Mouse (Mus musculus) lung, postnatal 4 days (tissue): ENCODE measurements at regions not wholly inside any gene's neighbourhood (a gene's known extent, or its start where the extent isn't known, plus 50 kb on each side); places are given as distances from the start of the nearest gene placed in this dataset.

Source experiments
- DNase-seq, 2 experiments: peaks; one replicate each; pipeline ENCODE4 v3.0.0; 2021

GRCm38 (mm10) chr15:96124397-96124796 lies 162.9 kb upstream of the Arid2 start:
- DNase-seq: no peak

DNA sequence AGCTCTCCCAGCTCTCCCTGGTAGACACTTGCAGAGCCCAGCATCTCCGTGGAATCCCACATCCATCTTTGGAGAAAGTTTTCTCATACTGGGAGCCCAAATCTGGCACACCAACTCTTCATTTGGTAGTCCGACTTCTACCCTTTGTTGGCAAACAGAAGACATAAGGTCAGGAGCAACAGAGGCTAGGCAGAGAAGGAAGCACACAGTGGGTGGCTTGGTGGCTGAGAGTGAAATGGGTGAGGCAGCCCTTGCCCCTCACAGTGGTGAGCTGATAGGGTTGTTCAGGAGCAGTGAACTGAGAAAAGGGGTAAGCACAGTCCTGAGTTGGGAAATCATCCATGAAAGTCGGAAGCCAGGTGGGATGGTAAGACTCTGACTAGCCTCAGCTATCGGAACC lies 157.6 kb upstream of the Arid2 start:
- DNase-seq: no peak

DNA sequence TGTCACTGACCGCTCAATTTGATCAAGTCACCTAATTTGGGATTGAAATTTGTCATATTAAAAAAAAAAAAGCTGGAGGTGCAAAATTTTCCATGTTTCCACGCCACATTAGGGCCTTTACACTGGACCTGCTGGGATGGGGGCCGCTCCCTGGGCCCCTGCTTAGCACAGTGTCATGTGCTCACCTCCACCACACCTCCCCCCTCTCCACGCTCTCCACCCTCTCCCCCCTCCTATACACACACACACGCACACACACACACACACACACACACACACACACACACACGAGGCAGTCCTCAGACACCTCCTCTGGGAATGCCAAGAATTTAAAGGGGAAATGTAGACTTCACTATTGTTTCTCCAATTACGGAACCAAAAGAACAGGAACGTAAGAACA lies 156.8 kb upstream of the Arid2 start:
- DNase-seq: no peak

DNA sequence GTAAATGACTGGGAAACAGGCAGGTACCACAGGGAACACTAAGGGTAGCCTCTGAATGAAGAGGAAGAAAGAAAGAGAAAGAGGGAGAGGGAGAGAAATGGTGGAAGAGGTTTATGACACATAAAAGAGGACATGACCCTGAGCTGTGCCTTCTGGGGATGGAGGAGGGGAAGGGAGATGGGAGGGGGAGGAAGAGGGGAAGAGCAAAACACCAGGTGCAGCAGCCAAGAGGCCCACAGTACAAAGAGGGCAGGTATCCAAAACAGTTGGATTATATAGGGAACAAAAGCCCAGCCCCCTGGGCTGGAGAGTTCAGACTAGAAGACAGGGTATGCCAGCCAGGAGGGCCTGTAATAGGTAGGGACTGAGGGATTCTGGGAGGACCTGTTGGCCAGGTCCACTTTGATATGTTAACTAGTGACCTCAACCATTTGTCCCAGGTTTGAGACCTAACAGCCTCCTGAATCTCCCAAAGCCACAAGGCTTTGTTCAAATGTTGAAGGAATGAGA lies 155.7 kb upstream of the Arid2 start:
- DNase-seq: no peak

- peak; percentile 39 to 56 for DNase-seq
Measured at GRCm38 (mm10) chr15:96132636-96133035, 154.7 kb upstream of the Arid2 start.

DNA sequence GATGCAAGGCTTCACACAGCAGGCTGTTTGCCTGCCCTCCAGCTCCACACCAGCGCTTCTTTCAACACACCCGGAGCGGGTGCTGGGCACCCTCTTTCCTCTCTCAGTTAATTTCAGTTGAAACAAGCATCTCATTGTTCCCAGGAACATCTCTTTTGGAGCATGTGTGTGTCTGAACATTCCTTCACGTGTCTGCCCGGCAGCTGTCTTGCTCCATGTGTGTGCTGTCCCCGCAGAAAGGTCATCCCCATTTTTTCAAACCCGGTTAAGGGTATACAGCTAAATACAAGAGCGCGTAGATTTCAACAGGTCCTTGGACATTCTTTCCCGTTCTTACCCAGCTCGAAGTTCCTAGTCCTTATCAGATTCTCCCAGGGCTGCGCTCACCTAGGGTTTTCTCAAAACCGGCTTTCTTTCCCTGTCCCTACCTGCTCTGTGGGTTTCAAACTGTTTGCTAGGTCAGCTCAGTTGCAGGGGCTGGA lies 152.0 kb upstream of the Arid2 start:
- no peak for DNase-seq

GRCm38 (mm10) chr15:96135816-96136215 lies 151.5 kb upstream of the Arid2 start:
- DNase-seq: no peak

- no peak for DNase-seq
Measured at GRCm38 (mm10) chr15:96137534-96137933, 149.8 kb upstream of the Arid2 start.

DNA sequence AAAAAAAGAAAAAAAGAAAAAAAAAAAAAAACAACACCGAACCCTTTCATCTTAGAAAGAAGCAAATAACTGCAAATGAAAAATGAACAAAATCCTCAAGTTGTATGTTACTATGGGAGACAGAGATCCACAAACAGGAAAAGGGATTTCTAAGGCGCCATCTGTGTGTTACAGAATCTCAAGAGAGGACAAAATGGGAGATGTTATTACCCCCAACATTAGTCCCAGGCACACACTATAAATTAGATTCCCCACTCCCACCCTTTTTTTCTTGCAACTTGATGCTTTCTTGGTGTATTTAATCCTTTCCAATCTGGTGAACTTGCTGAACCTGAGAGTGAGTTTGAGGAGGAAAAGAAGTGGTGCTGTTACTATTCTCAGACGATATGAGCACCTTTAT lies 149.4 kb upstream of the Arid2 start:
- DNase-seq: no peak

- no peak for DNase-seq
Measured at GRCm38 (mm10) chr15:96153489-96153888, 133.8 kb upstream of the Arid2 start.

DNA sequence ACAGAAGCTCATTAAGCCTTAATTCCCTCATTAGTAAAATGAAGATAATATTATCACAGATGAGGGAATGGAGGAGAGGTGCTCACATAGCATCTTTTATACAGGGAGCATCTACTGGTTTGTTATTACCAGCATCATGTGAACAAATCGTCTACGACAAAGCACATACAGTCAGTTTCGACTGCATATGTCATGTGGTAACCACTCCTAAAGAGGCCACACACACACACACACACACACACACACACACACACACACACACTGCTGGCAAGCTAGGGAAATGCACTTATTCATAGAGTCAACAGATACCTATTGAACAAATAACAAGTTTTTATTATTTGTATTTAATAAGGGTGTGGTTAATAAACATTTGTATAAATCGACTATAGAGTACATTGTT lies 129.0 kb upstream of the Arid2 start:
- DNase-seq: no peak

DNA sequence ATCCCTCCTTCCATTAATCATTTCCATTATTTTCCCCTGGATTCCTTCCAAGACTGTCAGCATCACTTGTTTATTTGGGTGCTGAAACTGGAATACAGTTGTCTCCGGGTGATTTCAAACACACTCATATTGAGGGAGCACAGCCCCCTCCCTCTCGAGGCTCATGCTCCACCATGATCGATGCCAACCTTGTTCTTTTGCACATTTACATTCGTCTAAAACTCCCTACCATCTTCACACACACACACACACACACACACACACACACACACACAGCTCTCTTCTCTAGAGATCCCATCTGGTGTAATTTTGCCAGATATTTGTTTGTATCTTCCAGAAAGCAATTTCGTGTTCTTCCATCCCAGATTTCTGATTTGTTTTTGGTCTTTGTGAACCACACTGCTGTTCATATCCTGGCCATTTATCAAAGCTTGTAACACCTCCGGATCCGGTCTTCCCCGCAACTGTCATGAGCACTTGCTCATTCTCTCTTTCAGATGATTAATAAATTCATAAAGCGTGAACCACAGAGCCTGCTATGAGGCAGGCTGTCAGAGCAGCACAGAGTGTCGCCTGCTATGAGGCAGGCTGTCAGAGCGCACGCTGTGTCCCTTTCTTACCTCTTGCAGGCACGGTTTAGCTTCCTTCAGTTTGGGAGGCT lies 122.4 kb upstream of the Arid2 start:
- no peak for DNase-seq

DNA sequence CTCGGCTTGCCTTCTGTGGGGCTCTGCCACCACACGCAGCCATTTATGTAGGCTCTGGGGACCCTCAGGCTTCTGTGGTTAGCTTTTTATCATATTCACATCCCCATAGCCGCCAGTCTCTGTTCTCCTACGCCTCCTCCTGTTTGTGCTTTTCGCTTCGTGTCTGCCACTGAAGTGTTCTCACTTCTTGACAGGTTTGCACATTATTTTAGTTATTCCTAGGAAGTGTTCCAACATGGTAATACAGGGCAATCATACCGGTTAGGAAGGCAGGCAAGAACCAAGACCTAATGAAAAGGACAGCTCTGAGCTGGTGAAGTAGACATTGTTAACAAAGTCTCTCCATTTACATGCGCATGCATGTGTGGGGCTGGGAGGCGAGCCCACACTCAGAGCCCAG lies 120.1 kb upstream of the Arid2 start:
- DNase-seq: no peak

- DNase-seq: no peak
Measured at GRCm38 (mm10) chr15:96169726-96170467, 117.4 kb upstream of the Arid2 start.

GRCm38 (mm10) chr15:96170986-96171769 lies 116.1 kb upstream of the Arid2 start:
- DNase-seq: peak; percentile 6 to 32

DNA sequence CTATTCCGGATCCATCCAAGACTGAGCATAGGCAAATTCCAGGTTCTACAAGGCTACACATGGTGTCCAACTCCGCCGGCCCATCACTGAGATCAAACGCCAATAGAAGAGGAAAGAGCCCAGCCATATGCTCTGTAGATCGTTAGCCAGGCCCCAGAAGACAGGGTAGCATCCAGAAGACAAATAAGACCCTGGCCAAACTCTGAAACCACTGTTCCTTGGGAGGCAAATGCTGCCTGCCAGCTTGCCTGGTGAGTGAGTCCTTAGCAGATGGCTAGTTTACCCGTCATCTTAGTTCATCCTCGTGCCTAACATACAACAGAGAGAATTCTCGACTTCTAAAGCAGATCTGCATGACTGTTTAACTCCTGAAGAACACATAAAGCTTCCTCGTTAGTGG lies 109.4 kb upstream of the Arid2 start:
- DNase-seq: no peak

- no peak for DNase-seq
Measured at GRCm38 (mm10) chr15:96178374-96179109, 108.8 kb upstream of the Arid2 start.

DNA sequence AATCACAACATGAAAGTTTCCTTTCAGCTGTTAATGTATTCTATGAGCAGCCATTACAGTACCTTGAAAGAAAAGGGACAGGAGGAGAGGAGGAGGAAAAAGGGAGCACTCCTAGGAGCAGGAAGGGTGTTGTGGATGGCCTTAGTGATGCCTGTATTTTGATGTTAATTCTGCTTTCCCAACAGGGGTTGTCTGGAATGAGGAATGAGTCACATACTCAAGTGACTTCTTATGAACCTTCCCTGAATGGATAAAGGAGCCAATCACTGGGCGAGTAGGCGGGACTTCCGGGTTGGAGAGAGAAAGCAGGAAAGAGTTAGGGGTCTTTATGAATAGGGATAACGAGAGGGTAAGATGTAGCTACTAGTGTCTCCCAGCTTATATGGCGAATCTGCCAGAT lies 107.8 kb upstream of the Arid2 start:
- DNase-seq: no peak

DNA sequence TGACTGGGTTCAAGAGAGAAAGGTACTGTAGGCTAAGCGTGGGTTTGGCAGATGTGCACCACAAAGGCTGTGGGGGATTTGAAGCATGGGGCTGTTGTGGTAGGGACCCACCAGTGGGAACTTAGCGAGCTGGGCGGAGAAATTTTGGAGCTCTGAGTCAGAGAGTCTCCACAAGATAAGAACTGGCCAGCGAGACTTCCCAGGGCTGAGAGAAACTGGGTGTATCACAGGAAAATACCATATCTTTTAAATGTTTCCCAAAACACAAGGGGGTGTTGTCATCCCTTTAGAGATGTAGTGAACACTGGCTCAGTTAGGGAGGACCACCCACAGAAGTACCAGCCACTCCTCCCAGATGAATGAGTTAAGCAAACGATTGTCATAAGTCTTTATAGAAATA lies 107.3 kb upstream of the Arid2 start:
- DNase-seq: no peak

DNA sequence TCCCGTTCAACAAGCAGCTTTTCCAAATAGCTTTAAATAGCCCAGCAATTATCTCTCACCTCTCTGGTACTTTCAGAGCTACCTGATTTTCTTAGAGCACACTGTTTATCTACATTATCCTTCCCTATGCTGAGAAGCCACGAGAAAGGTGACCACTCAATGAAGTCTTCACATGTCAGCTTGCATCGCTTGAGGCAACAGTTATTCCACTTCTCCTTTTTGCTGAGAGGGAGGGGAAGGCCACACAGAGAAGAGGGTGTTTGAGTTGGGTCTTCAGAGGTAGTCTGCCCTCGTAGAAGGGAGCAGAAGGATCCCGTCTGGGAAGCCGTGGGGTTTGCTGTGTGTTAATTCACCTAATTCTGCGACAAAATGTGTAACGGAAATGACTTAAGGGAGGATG lies 106.3 kb upstream of the Arid2 start:
- DNase-seq: no peak

DNA sequence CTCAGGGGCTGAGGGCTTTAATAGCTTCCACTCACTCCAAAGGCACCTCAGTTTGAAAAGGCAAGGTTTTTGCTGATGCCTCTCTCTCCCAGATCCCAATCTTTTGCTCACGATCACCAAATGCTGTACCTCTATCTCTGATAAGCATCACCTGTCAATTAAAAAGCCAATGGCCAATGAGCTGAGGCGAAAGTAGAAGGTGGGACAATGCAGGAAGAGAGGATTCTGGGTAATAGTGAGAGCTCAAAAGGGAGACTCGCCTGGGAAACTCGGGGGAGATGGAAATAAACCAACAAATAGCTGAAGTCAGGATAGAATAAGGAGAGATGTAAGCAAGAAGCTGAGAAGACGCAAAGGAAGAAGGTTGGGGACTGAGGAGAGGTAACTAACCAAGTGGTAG lies 105.0 kb upstream of the Arid2 start:
- DNase-seq: no peak

DNA sequence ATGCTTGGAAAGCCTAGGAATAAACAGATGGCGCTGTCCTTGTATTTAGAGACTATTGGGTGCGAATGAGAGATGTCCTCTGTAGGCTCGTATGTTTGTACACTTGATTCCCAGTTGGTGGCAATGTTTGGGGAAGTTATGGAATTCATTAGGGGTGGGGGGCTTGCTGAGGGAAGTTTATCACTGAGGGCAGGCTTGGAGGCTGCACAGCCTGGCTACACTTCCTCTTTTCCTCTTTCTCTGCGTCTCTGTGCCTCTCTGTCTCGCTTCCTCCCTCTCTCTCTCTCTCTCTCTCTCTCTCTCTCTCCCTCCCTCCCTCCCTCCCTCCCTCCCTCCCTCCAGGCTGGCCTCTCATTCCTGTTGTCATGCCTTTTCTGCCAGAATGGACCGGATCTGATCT lies 104.2 kb upstream of the Arid2 start:
- no peak for DNase-seq

- DNase-seq: peak in 1 of 2 experiments; percentile 14
Measured at GRCm38 (mm10) chr15:96184666-96185065, 102.7 kb upstream of the Arid2 start.
